Mouse (Mus musculus): ENCODE results near the gene 4921536K21Rik. TPM values are rescaled to one million over a fixed set of nuclear protein-coding genes. Genes with fewer than 3 reads are reported as not detected.

Gene 4921536K21Rik
- 0.13 and 0.15 TPM in 2 replicates for polyA plus RNA-seq (2015; fragmentation: Nextera tagmentation; extraction: Ambion mirVana)

DNA sequence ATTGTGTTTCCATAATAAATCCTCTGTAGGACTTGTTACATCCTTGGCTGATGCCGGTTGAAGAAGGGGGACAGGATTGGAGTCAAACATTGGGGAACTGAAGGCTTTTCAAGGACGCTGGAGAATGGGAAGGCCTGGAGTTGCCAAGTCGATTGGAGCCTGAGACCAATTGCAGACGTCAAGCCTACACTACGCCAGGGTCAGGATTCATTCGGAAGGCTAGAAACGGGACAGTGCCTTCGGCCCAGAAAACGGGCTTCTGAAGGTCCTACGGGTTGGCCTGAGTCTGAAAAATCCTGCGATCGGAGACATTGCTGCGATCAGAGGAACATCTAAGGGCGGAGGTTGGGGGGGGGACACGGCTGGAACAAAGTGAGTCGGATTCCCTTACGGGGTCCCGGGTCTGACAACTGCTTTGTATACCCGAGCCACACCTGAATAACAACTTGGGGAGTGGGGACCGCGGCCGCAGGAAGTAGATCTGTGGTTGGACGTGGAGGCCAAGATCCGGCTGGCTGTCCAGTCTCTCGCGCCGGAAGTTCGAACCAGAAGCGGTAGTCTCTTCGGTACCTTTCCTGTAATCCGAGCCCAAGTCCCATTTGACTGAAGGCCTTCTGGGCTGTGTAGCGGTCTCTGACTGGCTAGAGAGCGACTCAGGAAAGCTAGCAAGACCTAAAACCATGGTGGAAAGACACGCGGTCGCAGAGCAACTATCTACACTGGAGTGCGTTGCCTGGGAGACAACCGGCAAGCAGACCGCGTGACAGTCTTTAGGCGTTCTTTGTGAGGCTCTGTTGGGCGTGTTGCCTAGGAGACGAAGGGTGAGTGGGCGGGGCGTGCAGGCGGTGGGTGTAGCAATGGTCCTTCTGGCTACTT lies at the start of gene 4921536K21Rik, which contains the start of gene Dusp18:
Gene 4921536K21Rik (minus strand): TSS at position 693 of the 876 bp plus-strand sequence.
Gene Dusp18 (plus strand): TSS at position 835 of the 876 bp plus-strand sequence.

DNA sequence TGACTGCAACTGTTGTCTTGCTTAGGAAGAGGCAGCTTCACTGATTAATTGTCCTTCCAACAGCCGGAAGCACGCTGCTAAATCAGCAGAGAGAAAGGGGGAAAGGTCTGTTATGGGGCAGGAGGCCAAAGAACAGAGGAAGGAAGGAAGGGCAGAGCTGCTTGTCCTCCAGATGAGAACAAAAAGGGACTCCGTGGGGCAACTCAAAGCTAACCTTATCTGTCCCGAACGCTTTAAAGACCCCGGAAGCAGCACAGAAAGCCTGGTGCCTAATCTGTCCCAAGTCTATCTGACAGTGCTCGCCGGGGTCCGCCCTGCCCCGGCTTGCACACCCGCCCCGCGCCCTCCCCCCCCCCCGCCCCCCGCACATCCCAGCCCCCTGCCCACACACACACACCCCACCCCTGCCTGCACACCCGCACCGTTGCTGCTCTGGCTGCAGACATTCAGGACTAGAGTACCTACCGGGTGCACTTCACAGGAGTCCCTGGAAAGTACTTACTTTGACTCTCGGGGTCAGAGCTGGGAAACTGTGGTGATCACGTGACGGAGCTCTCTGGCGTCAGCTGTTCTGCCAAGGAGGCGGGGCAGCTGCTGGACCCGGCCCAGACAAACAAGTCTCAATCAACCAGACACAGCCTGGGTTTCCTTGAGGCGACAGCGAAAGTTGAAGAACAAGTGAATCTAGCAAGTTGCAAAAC lies 36.8 kb upstream of the 4921536K21Rik start, which contains the start of gene Tcn2:
Gene Tcn2 (minus strand): TSS at position 649 of the 701 bp plus-strand sequence.

GRCm38 (mm10) chr11:3914109-3914840 lies 19.4 kb upstream of the 4921536K21Rik start, which contains the start of gene Slc35e4:
Gene Slc35e4, minus strand, starts transcription at chr11:3914664.

GRCm38 (mm10) chr11:3863454-3864112 lies 31.3 kb downstream of the 4921536K21Rik start, which contains the start of gene Osbp2:
Gene Osbp2, minus strand, starts transcription at chr11:3863903.

Other genes starting within 250 kb of the 4921536K21Rik start
- gene Morc2a, start 245.9 kb downstream of the 4921536K21Rik start, polyA plus RNA-seq (2015; fragmentation: Nextera tagmentation; extraction: Ambion mirVana): 10.3 and 14.6 TPM in 2 replicates
- gene Osbp2, start 31.2 kb downstream of the 4921536K21Rik start, polyA plus RNA-seq (2015; fragmentation: Nextera tagmentation; extraction: Ambion mirVana): 1.2 and 3.2 TPM in 2 replicates
- 4.4 and 4.7 TPM in 2 replicates for gene Dusp18, start 142 bp upstream of the 4921536K21Rik start, polyA plus RNA-seq (2015; fragmentation: Nextera tagmentation; extraction: Ambion mirVana)
- 4.9 and 6.8 TPM in 2 replicates for gene Slc35e4, start 19.6 kb upstream of the 4921536K21Rik start, polyA plus RNA-seq (2015; fragmentation: Nextera tagmentation; extraction: Ambion mirVana)
- gene Tcn2, start 37.1 kb upstream of the 4921536K21Rik start, polyA plus RNA-seq (2015; fragmentation: Nextera tagmentation; extraction: Ambion mirVana): 87.0 and 165 TPM in 2 replicates
- gene Pes1, start 68.9 kb upstream of the 4921536K21Rik start, polyA plus RNA-seq (2015; fragmentation: Nextera tagmentation; extraction: Ambion mirVana): 44.4 and 61.7 TPM in 2 replicates
- 0.11 TPM in 2 replicates for gene 4930556J24Rik, start 81.7 kb upstream of the 4921536K21Rik start, polyA plus RNA-seq (2015; fragmentation: Nextera tagmentation; extraction: Ambion mirVana)
- gene Gal3st1, start 88.5 kb upstream of the 4921536K21Rik start, polyA plus RNA-seq (2015; fragmentation: Nextera tagmentation; extraction: Ambion mirVana): 2.8 TPM in 2 replicates
- gene Sec14l4, start 136.4 kb upstream of the 4921536K21Rik start, polyA plus RNA-seq (2015; fragmentation: Nextera tagmentation; extraction: Ambion mirVana): 0.46 and 0.57 TPM in 2 replicates
- gene Sec14l3, start 169.7 kb upstream of the 4921536K21Rik start, polyA plus RNA-seq (2015; fragmentation: Nextera tagmentation; extraction: Ambion mirVana): 0.72 and 1.3 TPM in 2 replicates
- gene Mtfp1, start 200.3 kb upstream of the 4921536K21Rik start, polyA plus RNA-seq (2015; fragmentation: Nextera tagmentation; extraction: Ambion mirVana): 9.5 and 17.3 TPM in 2 replicates
- gene Sec14l2, start 228.3 kb upstream of the 4921536K21Rik start, polyA plus RNA-seq (2015; fragmentation: Nextera tagmentation; extraction: Ambion mirVana): 2.3 and 3.0 TPM in 2 replicates
- 33.5 and 36.5 TPM in 2 replicates for gene Rnf215, start 240.1 kb upstream of the 4921536K21Rik start, polyA plus RNA-seq (2015; fragmentation: Nextera tagmentation; extraction: Ambion mirVana)

Data from adrenal gland, postnatal 0 days (tissue).